Mouse (Mus musculus) gonadal fat pad, adult 2 months (tissue): ENCODE measurements around the gene Med13l. TPM values are rescaled to one million over a fixed set of nuclear protein-coding genes. Genes with fewer than 3 reads are reported as not detected.
A peak's percentile ranks its signal among the peaks of the same experiment; 100 is the strongest.

Experiments used
- DNase-seq: peaks from one replicate; pipeline ENCODE4 v3.0.0-alpha.2; 2012; ENCODE audit warnings: low read depth
- polyA plus RNA-seq: library from polyadenylated mRNA; depleted of rRNA; stranded (reverse); fragments of >200 nt; gene quantifications from 2 replicates; pipeline ENCODE4 v1.2.3, GENCODE M21; 2012

Gene Med13l
- polyA plus RNA-seq, 1 experiment: 12.8 TPM

- no peak for DNase-seq
Measured at GRCm38 (mm10) chr5:118594470-118595236, 34.2 kb downstream of the Med13l start.

DNA sequence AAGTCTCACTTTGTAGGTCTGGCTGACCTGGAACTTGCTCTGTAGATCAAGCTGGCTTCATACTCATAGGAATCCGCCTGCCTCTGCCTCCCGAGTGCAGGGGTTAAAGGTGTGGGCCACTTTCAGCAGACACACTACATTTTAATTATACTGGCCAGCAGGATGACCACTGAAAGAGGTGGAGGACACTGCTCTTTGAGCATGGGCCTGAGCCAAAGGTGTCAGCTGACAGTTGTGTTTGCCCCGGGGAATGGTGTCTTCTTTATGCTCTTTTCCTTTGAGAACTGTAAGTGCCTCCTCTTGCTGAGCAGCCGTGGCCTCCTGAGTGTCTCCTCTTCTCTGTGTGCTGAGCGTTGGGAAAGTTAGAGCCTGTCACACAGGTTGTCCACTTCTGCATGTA is 35.4 kb downstream of the Med13l start:
- DNase-seq: no peak

DNA sequence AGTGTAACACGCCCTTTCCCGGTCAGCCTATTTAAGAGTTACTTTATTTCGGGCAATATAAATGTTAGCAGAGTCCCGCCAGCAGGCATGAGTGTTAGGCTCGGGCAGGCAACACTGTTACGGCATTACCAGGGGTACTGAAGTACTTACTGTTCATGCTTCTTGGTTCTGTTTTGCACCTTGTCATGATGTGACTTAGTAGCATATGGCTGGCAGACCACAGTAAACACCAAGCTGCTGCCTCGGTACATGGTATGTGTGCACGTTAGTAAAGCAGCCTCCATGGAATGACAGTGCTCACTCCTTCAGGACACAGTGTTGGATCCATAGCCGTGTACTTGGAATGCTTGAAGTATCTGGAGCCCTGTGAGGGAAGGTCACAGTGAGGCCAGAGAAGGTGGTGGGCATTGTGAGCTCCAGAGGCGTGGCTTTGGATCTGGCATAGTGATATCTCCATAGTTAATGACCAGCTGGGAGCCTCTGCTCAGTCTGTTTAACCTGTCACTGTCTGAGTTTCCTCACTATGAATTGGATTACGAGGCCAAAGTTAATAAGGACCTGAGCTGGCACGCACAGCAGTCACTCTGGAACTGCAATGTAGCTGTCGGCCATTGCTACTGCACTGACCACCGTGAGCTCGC is 36.1 kb downstream of the Med13l start:
- no peak for DNase-seq

DNA sequence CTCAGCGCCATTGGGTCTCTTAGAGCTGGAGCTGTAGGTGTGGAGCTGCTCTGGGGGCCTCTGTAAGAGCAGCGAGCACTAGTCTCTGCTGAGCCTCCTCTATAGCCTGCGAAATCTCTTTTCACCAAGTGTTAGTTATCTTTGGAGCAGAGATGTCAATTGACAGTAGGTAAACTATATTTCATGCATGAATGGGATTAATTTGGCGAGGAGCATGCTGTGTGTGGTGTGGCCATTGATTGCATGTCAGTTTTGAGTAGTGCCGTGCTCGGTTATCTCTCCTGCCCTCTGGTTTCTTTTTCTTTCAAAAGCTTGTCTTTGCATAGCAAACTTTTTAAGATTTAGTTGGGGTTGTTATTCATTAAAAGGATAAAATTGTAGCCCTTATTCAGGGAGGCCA is 38.1 kb downstream of the Med13l start:
- no peak for DNase-seq

DNA sequence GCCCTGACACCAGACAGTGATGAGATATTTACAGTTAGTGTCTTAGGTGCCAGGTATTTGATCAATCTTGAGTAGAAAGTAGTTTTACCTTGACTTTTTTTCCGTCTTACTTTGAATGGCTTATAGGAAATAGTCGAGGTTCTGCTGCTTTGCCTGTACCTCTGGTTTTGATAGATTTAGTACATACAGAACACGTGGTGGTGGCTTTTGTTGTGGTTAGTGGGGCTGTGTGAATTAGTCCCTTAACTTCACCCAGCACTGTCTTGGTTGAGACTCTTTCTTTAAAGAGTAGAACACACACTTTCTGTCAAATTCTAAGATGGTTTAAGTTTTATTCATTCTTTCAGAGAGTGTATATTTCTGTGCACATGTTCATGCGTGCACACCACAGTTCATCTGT is 41.0 kb downstream of the Med13l start:
- no peak for DNase-seq

DNA sequence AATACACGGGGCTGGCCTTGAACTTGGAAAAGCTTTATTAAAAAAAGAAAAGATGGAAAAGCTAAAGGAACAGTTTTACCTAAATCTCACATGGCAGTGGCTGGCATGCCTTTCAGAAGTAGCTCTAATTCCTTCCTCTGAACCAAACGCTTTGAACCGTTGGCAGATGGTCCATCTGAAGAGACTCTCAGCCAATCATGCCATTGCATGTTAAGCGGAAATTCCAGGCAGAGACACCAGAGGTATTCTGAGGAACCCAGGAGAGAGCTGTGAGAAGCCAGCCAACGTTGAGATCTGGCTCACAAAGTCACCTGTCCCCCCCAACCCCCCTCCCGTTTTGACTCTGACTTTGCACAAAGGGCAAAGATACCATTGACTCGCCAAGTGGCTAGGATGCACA is 42.2 kb downstream of the Med13l start:
- DNase-seq: no peak

DNA sequence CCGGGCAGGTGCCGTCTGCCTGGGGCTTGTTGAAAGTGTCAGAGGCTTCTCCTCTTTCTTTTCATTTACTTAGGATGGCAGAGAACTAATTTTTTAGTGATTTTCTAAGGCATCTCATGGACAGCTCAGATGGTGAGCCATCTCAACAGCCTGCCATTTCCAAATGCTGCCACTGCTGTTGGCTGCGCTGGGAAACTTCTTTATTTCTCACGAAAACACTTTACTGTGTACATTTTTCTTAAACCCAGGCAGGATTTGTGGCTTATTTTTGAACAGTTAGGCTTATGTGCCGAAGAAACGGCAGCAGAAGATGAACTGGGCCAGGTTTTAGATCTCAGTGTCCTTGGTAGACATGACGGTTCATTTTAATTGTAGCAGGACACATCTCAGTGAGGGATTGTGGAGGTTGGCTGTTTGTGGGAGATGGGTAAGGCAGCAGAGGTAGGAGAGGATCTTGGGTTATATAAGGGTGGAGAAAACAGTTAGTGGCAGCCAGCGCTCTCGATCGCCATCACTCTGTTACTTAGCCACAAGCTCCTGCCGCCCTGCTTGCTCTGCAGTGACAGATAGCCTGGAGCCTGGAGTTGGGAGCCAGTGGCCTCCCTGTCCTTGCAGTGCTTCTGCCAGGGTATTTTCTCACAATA is 45.1 kb downstream of the Med13l start:
- no peak for DNase-seq

DNA sequence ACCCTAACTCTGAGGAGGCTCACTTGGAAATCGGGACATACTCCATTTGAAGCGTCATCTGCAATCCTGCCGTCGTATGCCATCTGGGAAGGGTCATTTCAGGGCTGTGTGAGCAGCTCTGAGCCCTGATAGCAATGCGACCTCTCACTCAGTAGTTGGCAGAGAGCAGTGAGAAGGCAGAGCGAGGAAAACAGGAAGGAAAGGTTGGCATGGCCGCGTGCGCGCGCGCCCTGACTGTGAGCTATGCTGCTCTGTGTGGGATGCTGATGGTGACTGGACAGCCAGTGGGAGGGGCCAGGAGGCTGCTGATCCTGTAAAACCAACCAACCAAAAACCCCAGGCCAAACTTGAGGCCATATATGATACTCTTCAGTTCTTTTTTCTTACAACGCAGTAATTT is 46.2 kb downstream of the Med13l start:
- no peak for DNase-seq

DNA sequence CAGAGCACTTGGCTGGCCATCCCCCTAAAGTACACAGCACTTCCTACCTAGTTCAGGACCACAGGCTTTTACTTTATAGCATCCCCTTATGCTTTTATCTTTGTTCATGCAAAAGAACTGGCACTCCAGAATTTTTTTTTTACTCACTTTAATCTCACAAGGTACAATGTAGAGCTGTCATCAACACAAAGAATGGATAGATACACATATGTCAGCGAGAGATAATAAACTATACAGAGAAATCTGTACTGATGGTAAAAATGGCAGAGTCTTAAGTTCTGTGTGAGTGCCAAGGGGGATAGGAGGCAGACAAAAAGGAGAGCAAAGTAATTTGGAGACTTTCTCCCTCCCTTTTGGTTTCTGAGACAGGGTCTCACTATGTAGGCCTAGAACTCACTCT is 47.4 kb downstream of the Med13l start:
- no peak for DNase-seq

DNA sequence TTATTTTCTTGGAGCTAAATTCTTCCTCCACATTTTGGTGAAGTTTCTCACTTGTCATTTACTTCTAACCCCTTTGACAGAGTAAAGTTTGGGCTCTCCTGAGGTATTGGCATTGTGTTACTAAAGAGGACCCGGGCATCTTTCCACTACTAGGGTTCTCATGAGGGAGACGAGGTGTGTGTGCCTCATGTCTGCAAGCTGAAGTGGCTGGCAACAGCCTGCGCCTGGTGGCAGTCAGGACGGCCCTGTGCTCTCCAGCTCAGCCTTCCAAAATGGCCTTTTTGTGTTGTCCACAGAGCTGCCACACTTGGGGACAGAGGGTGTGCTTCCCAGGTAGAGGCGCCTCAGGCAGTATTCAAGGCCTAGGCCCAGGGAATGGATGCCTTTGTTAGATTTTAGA is 50.0 kb downstream of the Med13l start:
- DNase-seq: no peak

DNA sequence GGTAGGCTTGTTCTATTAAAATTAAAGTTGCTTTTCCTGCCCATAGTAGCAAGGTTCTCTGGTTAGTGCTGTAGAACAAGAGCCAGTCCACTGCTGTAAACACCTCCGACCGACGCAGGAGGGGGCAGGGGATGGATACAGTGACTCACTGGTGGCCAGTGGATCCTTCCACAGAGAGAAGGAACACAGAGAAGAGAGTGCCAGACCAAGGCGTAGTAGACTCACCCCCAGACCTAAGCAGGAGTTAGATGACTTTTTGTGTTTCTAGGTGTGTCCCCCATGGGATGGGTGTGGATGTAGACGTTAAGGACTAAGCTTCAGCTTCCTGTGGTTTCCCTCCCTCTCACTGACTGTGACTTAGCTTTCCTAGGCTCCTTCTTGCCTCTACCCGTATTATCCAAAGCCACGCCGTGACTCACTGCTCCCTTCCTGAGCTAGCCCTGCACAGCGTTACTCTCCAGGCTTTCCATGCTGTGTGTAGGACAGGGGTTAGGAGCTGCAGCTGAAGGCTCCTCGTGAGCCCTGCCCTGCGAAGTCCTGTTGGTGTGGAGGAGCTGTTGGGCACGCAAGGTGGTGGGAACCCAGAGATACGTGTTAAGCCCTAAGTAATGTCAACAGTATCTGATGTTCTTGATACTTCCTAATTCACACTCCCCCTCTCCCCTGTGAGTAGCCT is 52.6 kb downstream of the Med13l start:
- no peak for DNase-seq

- DNase-seq: no peak
Measured at GRCm38 (mm10) chr5:118613704-118614103, 53.2 kb downstream of the Med13l start.

- DNase-seq: no peak
Measured at GRCm38 (mm10) chr5:118614116-118614515, 53.6 kb downstream of the Med13l start.

DNA sequence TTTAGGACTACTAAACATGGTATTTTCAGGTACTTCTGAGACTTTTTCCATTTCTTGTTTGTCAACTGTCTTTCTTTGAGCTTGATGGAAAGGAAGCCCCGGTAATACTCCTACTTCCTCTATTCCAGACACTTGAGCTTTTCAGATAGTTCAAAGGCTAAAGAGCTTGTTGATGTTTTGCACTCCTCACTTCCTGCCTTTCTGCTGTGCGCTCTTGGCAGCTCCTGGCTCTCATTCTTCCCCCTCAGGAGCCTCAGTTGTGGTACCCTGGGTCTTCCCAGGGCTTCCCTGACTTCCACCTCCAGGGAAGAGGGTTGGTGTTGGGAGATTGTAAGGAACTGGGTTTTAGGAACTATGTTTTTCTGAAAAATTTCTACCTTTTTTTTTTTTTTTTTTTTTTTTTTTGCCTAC is 54.1 kb downstream of the Med13l start:
- DNase-seq: no peak

GRCm38 (mm10) chr5:118618963-118619610 is 58.6 kb downstream of the Med13l start:
- no peak for DNase-seq

- no peak for DNase-seq
Measured at GRCm38 (mm10) chr5:118619801-118620200, 59.3 kb downstream of the Med13l start.

DNA sequence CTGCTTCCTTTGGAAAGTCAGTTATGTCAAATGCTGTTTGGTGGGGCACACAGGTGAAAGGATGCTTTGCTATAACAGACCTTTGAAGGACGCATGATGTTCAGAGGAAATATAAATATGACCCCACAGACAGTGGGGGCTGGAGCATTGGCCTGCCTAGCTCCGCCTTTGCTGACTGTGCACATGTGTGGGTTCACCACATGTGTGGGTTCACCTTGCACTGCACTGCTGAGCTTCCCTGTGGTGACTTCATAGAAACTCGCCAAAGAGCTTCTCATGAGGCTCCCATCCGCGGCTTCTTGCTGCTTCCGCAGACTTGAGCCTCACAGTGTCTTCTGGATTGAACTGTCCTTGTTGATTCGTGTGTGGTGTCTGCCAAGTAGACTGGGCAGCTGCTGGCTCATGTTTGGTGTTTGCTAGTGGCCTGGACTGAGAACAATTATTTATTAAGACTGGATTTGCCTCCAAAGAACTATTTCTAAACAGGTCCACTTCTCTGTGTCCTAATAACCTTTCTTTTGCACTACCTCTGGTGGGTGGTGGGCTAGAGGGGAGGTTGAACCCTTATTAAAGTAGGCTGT is 59.9 kb downstream of the Med13l start:
- DNase-seq: no peak

DNA sequence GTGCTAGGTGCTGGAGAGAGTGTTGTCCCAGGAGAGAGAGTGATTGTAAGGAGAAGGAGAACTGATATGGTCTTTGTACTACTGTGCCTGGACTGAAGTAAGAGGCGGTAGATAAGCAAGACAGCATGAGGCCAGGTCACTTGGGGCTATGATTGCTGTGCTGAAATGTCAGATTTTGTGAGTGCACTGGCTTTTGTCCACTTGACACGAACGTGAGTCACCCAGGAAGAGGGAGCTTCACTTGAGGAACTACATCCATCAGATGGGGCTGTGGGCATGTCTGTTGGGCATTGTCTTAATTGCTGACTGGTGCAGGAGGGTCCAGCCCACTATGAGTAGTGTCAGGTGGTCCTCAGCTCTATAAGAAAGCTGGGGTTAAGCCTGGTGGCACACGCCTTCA is 61.4 kb downstream of the Med13l start:
- no peak for DNase-seq

DNA sequence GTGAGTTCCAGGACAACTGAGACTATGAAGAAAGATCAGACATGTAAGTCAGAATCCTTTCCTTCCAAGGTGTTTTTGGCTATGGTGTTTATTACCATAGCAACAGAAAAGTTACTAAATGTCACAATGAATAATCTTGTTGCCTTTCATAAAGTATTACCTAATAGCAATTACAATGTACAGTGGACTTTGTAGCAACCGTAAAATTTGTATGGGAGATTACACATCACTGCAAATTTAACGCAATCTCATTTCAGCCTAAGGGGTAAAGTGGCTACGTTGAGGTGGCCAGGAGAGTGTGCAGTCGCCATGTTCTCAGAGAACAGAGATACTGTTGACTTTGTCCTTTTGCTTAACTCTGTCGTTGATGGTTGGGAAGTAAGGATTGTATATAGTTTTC is 61.9 kb downstream of the Med13l start:
- DNase-seq: peak; percentile 69

DNA sequence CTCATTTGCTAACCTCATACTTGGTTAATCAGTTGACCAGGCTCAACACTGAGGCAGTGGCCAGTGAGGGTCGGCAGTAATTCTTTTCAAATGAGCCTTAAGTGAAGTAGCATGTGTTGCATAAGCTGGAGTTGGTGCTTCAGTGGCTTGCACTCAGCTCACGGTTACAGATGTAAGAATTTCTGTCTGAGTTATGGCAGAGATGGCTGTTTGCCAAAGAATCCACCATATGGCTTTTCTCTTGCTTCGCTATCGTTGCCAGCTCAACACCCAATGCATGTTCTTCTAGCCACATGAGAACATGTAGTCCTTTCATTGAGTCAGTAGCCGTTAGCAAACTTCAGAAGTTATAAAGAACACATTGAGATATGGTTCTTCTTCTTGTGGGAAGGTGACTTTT is 63.3 kb downstream of the Med13l start:
- DNase-seq: no peak

DNA sequence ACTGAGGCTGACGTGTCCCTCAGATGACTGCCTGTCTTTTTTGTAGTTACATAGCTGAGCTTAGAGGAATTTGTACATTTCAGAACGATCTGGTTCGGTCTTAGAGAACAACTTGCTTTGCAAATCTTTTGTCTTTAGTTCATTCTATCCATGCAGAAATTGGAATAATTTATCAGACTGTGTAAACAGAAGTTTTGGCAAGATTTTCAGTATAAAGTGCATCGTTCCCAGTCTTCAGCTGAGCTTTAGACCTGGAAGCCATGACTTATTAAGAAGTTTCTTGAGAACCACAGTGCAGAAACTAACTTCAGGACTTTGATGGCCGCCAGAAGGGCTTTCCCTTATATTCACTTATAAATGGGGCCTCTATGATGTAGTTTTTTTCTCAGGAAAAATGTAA is 67.2 kb downstream of the Med13l start:
- no peak for DNase-seq

DNA sequence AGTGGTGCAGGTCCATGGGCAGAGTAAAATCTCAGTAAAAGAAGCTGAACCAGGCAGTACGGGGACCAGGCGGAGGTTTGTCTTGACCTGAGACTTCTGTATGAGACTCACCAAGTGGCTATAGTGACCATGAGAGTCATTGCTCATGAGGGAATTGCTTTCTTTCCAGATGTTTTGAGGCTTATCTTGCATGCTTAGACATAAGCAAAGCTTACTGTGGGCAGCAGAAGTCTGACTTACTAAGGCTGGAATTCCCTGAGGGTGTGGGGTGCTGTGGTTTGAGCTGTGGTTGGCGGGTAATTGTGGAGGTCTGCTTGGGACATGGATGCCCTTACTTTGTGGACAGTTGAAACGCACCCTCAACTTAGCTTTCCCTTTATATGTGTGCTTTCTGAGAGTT is 67.7 kb downstream of the Med13l start:
- no peak for DNase-seq
